In genomic region chr13:86238054-86238453, GRCm38 (mm10) we compare ENCODE assay signal across 19 mouse cellular contexts.
DNase-seq lines count a peak whose midpoint lies in the region; ATAC-seq and TF ChIP-seq lines count a peak whose summit lies in the region.
"Had no signal": no experiment of that assay in that cellular context is flagged by ENCODE, and none has a peak within 500 bp of the region (broad histone marks: within the 10 kb centered on the region; RNA-seq: fewer than 3 reads in every experiment).

No protein-coding gene starts in this region.

- no peak overlapping the region for H3K27ac ChIP-seq in left cerebral cortex, adult 2 months
- H3K27ac ChIP-seq in CH12.LX (ENCODE audit: insufficient read depth, low read depth) = no peak overlapping the region
- H3K27ac ChIP-seq: heart, embryonic 10.5 days; hindbrain, embryonic 12.5 days; limb, embryonic 12.5 days; liver, embryonic 15.5 days; neural tube, embryonic 13.5 days had no signal

- no peaks in the 10 kb centered on the region for H3K36me3 ChIP-seq in CH12.LX (replicated peaks in 1 of 2; ENCODE audit: control insufficient read depth in 1 of 2, insufficient read depth in 1 of 2, low read length in 1 of 2)
- H3K36me3 ChIP-seq: heart, embryonic 10.5 days; hindbrain, embryonic 12.5 days; limb, embryonic 12.5 days; liver, embryonic 15.5 days; neural tube, embryonic 13.5 days had no signal

- no peaks in the 10 kb centered on the region for H3K9me3 ChIP-seq in CH12.LX (replicated peaks; ENCODE audit: low read length)
- H3K9me3 ChIP-seq: heart, embryonic 10.5 days; hindbrain, embryonic 12.5 days; limb, embryonic 12.5 days; liver, embryonic 15.5 days; neural tube, embryonic 13.5 days had no signal

- no peak for TF ChIP-seq POLR2A in CH12.LX (IDR thresholded peaks at IDR 0.05; ENCODE audit: low read depth, low read length)

- peak; percentile 44 for TF ChIP-seq CTCF in left cerebral cortex, adult 2 months (IDR thresholded peaks at IDR 0.05)
- TF ChIP-seq CTCF in CH12.LX (conservative IDR thresholded peaks at IDR 0.05 in 1 of 2, IDR thresholded peaks at IDR 0.05 in 1 of 2; ENCODE audit: low read depth in 2 of 2, low read length in 2 of 2) = peak; percentile 10 to 20; a peak in 2 of 4 replicates

- no peak overlapping the region for H3K4me2 ChIP-seq in CH12.LX (ENCODE audit: insufficient read depth, low read depth, poor library complexity, severe bottlenecking)
- H3K4me2 ChIP-seq: hindbrain, embryonic 12.5 days; limb, embryonic 12.5 days; liver, embryonic 15.5 days; neural tube, embryonic 13.5 days had no signal

- peak; percentile 47; the same call in 1 of the 2 replicates for ATAC-seq in frontal cortex, adult (ENCODE audit: low TSS enrichment)
- ATAC-seq: CD4-positive, CD25-positive, alpha-beta regulatory T cell, adult 4 months; intestine, embryonic 16.5 days had no signal

- dilution Hi-C loops in CH12.LX (cut with MboI; ENCODE audit: extremely low pct_ligation_motif_present, extremely low pct_unique_long_range_greater_than_20kb, low sequenced_read_pairs) = no loop called here

- intact Hi-C loops in left cerebral cortex, adult 2 months (cut with DNase I) = no loop called here

- in situ Hi-C loops in CH12.LX (cut with MboI; ENCODE audit: low pct_ligation_motif_present, low pct_unique_long_range_greater_than_20kb, low sequenced_read_pairs) = no loop called here

- TF ChIP-seq EP300 in CH12.LX (IDR thresholded peaks at IDR 0.05; ENCODE audit: low read length) = no peak

- no peaks in the 10 kb centered on the region for H3K79me2 ChIP-seq in CH12.LX (replicated peaks; ENCODE audit: control insufficient read depth, extremely low read depth, insufficient read depth, poor library complexity, severe bottlenecking)

- no peaks in the 10 kb centered on the region for H3K4me1 ChIP-seq in CH12.LX (ENCODE audit: control insufficient read depth in 1 of 2, insufficient read depth in 2 of 2)
- H3K4me1 ChIP-seq: heart, embryonic 10.5 days; hindbrain, embryonic 12.5 days; limb, embryonic 12.5 days; liver, embryonic 15.5 days; neural tube, embryonic 13.5 days had no signal

- no peak overlapping the region for H3K9ac ChIP-seq in CH12.LX (ENCODE audit: insufficient read depth, low read depth)
- H3K9ac ChIP-seq: hindbrain, embryonic 12.5 days; limb, embryonic 12.5 days; liver, embryonic 15.5 days; neural tube, embryonic 13.5 days had no signal

- no peak overlapping the region for H3K4me3 ChIP-seq in left cerebral cortex, adult 2 months
- no peak overlapping the region for H3K4me3 ChIP-seq in CH12.LX (replicated peaks in 1 of 3; ENCODE audit: low read depth in 2 of 3, low read length in 2 of 3, poor library complexity in 1 of 3)
- H3K4me3 ChIP-seq: heart, embryonic 10.5 days; hindbrain, embryonic 12.5 days; limb, embryonic 12.5 days; liver, embryonic 15.5 days; neural tube, embryonic 13.5 days had no signal

- DNase-seq in frontal cortex, postnatal 25 days (ENCODE audit: low spot score in 2 of 2) = no peak
- DNase-seq in left cerebral cortex, adult 2 months (ENCODE audit: extremely low spot score in 1 of 2, low spot score in 2 of 2) = no peak
- no peak for DNase-seq in left cerebral cortex, adult 11 months (ENCODE audit: low spot score)
- DNase-seq in CH12.LX (ENCODE audit: extremely low read depth) (peak; percentile 19), R1 (ENCODE audit: low read depth, low spot score) (peak; percentile 12), MN1 (ENCODE audit: low spot score) (no peak)
- DNase-seq: cerebellum, postnatal 25 days; gastrocnemius, postnatal 36 days; heart, postnatal 10 days; lung, postnatal 14 days; thymus, postnatal 14 days had no signal

- H3K27me3 ChIP-seq in CH12.LX (replicated peaks) = no peaks in the 10 kb centered on the region
- H3K27me3 ChIP-seq: hindbrain, embryonic 12.5 days; limb, embryonic 12.5 days; liver, embryonic 15.5 days; neural tube, embryonic 13.5 days had no signal

- TF ChIP-seq RAD21 in CH12.LX (IDR thresholded peaks at IDR 0.05; ENCODE audit: low read depth, low read length) = peak; percentile 23

TF ChIP-seq in CH12.LX, 34 proteins besides CTCF, POLR2A, EP300 and RAD21:
- no peak for TF ChIP-seq SIN3A (IDR thresholded peaks at IDR 0.05; ENCODE audit: low read length)

Comparison
In these comparisons a context has a peak if more than half of its experiments do, and no peak if none do; other contexts are left out.
1. DNase-seq: peak in CH12.LX (single experiment) and R1 (single experiment); none in frontal cortex, postnatal 25 days (0 of 2), left cerebral cortex, adult 2 months (0 of 2), left cerebral cortex, adult 11 months (single experiment) and MN1 (single experiment).